14 mouse cellular contexts compared by ENCODE assay signal in the genomic region with DNA sequence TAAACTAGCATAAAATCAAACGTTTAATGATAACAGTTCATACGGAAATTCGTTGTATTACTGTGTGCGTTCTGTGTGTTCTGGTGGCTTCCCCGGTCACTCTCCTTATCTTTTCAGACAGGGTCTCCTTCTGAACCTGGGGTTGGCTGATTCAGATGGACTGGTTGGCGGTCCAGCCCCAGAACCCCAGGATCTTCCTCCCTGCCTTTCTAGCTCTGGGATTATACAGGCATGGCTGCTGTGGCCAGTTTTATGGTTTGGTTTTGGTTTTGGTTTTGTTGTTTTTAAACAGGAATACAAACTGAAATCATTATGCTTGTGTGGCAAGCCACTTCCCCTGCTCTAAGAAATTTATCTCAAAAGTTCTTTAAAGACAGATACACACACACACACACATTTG. TPM values are rescaled to one million over a fixed set of nuclear protein-coding genes. Genes with fewer than 3 reads are reported as not detected.
A peak's percentile ranks its signal among the peaks of the same experiment; 100 is the strongest.
DNase-seq lines count a peak whose midpoint lies in the region; ATAC-seq and TF ChIP-seq lines count a peak whose summit lies in the region.
"Had no signal": no experiment of that assay in that cellular context is flagged by ENCODE, and none has a peak within 500 bp of the region (broad histone marks: within the 10 kb centered on the region; RNA-seq: fewer than 3 reads in every experiment).

No protein-coding gene starts in this region.

- H3K9me3 ChIP-seq in heart, embryonic 14.5 days (ENCODE audit: control insufficient read depth, low read length) = no peaks in the 10 kb centered on the region
- no peaks in the 10 kb centered on the region for H3K9me3 ChIP-seq in G1E (replicated peaks)
- H3K9me3 ChIP-seq in intestine, embryonic 14.5 days (ENCODE audit: control insufficient read depth, low read length) = no peaks in the 10 kb centered on the region
- no peaks in the 10 kb centered on the region for H3K9me3 ChIP-seq in kidney, embryonic 15.5 days (replicated peaks)
- H3K9me3 ChIP-seq: forebrain, embryonic 13.5 days had no signal

- TF ChIP-seq CTCF in G1E (IDR thresholded peaks at IDR 0.05; ENCODE audit: low read depth, low read length) = no peak

- H3K27ac ChIP-seq in heart, embryonic 14.5 days (replicated peaks in 1 of 2; ENCODE audit: control insufficient read depth in 1 of 2, insufficient read depth in 1 of 2, low read depth in 2 of 2, low read length in 2 of 2) = no peak overlapping the region; a peak in 1 of 4 replicates
- 0 out of 2 replicates have a peak overlapping the region, but pooled peaks have one; percentile 24 for H3K27ac ChIP-seq in intestine, embryonic 14.5 days (ENCODE audit: low read depth)
- no peak overlapping the region for H3K27ac ChIP-seq in kidney, embryonic 15.5 days
- H3K27ac ChIP-seq: forebrain, embryonic 13.5 days; layer of hippocampus, adult 2 months had no signal

- H3K27me3 ChIP-seq in heart, embryonic 14.5 days (ENCODE audit: control insufficient read depth, insufficient read depth, low read length) = no peaks in the 10 kb centered on the region
- H3K27me3 ChIP-seq in G1E (ENCODE audit: insufficient read depth, low read length) (peaks cover 6% of the 10 kb centered on the region), myocyte (ENCODE audit: control insufficient read depth, insufficient read depth, insufficient read length) (no peaks in the 10 kb centered on the region)
- no peaks in the 10 kb centered on the region; the same call in 1 of the 2 replicates for H3K27me3 ChIP-seq in intestine, embryonic 14.5 days (replicated peaks; ENCODE audit: control insufficient read depth, insufficient read depth, low read length)
- H3K27me3 ChIP-seq in kidney, embryonic 15.5 days = peaks cover 13% of the 10 kb centered on the region
- H3K27me3 ChIP-seq: forebrain, embryonic 13.5 days had no signal

- no peak for ATAC-seq in heart, embryonic 14.5 days (ENCODE audit: insufficient number of reproducible peaks, insufficient read depth, low FRiP score, low read depth)
- peak; percentile 37 for ATAC-seq in G1E (ENCODE audit: extremely low read depth, insufficient number of reproducible peaks, low FRiP score, poor library complexity, severe bottlenecking)
- ATAC-seq in intestine, embryonic 14.5 days (replicated peaks; ENCODE audit: low FRiP score, low TSS enrichment, low read depth) = no peak
- no peak for ATAC-seq in kidney, embryonic 15.5 days (replicated peaks; ENCODE audit: low FRiP score)
- ATAC-seq: forebrain, embryonic 13.5 days had no signal

- peaks cover 17 to 42% of the 10 kb centered on the region in 2 experiments for H3K4me1 ChIP-seq in heart, embryonic 14.5 days (ENCODE audit: control insufficient read depth in 2 of 2, insufficient read depth in 2 of 2, low read length in 2 of 2)
- peaks cover 88% of the 10 kb centered on the region for H3K4me1 ChIP-seq in G1E (ENCODE audit: insufficient read depth, low read depth, low read length)
- H3K4me1 ChIP-seq in intestine, embryonic 14.5 days (replicated peaks; ENCODE audit: control insufficient read depth, insufficient read depth, low read length) = peaks cover 24% of the 10 kb centered on the region
- H3K4me1 ChIP-seq in kidney, embryonic 15.5 days = peaks cover 42% of the 10 kb centered on the region

- peaks cover 66% of the 10 kb centered on the region for H3K79me2 ChIP-seq in myocyte (ENCODE audit: control insufficient read depth, insufficient read depth)

- 70% methylated on average over 6 of the region's 6 CpGs for WGBS in heart, embryonic 14.5 days
- whole genome bisulfite sequencing in intestine, embryonic 14.5 days = 80% methylated on average over 6 of the region's 6 CpGs
- 86% methylated on average over 6 of the region's 6 CpGs for WGBS in kidney, embryonic 15.5 days

- TF ChIP-seq POLR2A in myocyte (IDR thresholded peaks at IDR 0.05; ENCODE audit: insufficient read length, low read depth) = no peak

- peak overlapping the region; percentile 95 for H3K4me2 ChIP-seq in heart, embryonic 14.5 days (ENCODE audit: low read length)
- H3K4me2 ChIP-seq in intestine, embryonic 14.5 days (ENCODE audit: low read length) = peak overlapping the region; percentile 84
- peak overlapping the region; percentile 78 for H3K4me2 ChIP-seq in myocyte (ENCODE audit: low read depth)
- no peak overlapping the region for H3K4me2 ChIP-seq in kidney, embryonic 15.5 days

- no peaks in the 10 kb centered on the region for H3K36me3 ChIP-seq in heart, embryonic 14.5 days (ENCODE audit: control insufficient read depth, insufficient read depth, low read length)
- H3K36me3 ChIP-seq in G1E (replicated peaks) (peaks cover 29% of the 10 kb centered on the region), myocyte (ENCODE audit: control insufficient read depth, insufficient read depth) (no peaks in the 10 kb centered on the region)
- no peaks in the 10 kb centered on the region for H3K36me3 ChIP-seq in intestine, embryonic 14.5 days (ENCODE audit: control insufficient read depth, insufficient read depth, low read length)
- H3K36me3 ChIP-seq in kidney, embryonic 15.5 days = no peaks in the 10 kb centered on the region

- H3K9ac ChIP-seq in heart, embryonic 14.5 days (ENCODE audit: low read length) = no peak overlapping the region
- no peak overlapping the region for H3K9ac ChIP-seq in intestine, embryonic 14.5 days (ENCODE audit: low read length)
- H3K9ac ChIP-seq in kidney, embryonic 15.5 days = no peak overlapping the region
- H3K9ac ChIP-seq: forebrain, embryonic 13.5 days had no signal

- no peak overlapping the region for H3ac ChIP-seq in myocyte (ENCODE audit: control insufficient read depth, insufficient read length)

- DNase-seq in heart, postnatal 25 days (ENCODE audit: low spot score) = no peak
- DNase-seq in G1E (ENCODE audit: low spot score) = peak; percentile 49
- no peak for DNase-seq in intestine, embryonic 14.5 days (ENCODE audit: low spot score)
- no peak for DNase-seq in retina, postnatal 1 day
- no peak for DNase-seq in kidney, postnatal 4 days
- DNase-seq: adrenal gland, adult 8-10 months; heart, postnatal 14 days; left cerebral cortex, postnatal 4 days; midbrain, embryonic 14.5 days had no signal

- no peak overlapping the region for H3K4me3 ChIP-seq in heart, embryonic 14.5 days (ENCODE audit: control insufficient read depth in 1 of 2, insufficient read depth in 1 of 2, low read depth in 1 of 2, low read length in 2 of 2)
- H3K4me3 ChIP-seq in G1E (ENCODE audit: low read depth, low read length) = peak overlapping the region; percentile 95; the same call in 1 of the 2 replicates
- H3K4me3 ChIP-seq in intestine, embryonic 14.5 days (ENCODE audit: low read depth, low read length) = no peak overlapping the region
- H3K4me3 ChIP-seq in myocyte = peak overlapping the region; percentile 96
- no peak overlapping the region for H3K4me3 ChIP-seq in kidney, embryonic 15.5 days (replicated peaks)
- H3K4me3 ChIP-seq: forebrain, embryonic 13.5 days; layer of hippocampus, adult 2 months had no signal

- intact Hi-C loops in heart, postnatal 25 days (cut with DNase I) = no loop called here

TF ChIP-seq in myocyte, 11 proteins besides CTCF, POLR2A, EP300 and RAD21:
- TF ChIP-seq MAX (IDR thresholded peaks at IDR 0.05; ENCODE audit: low read depth) = no peak
- no peak for TF ChIP-seq SRF (IDR thresholded peaks at IDR 0.05; ENCODE audit: control insufficient read depth, insufficient read length, low read depth)
- TF ChIP-seq USF1 (IDR thresholded peaks at IDR 0.05; ENCODE audit: low read depth) = no peak
- TF ChIP-seq MYOG (IDR thresholded peaks at IDR 0.05; ENCODE audit: control insufficient read depth in 1 of 3, insufficient read depth in 1 of 3, insufficient read length in 2 of 3, low read depth in 2 of 3) = no peak
- no peak for TF ChIP-seq E2F4 (IDR thresholded peaks at IDR 0.05; ENCODE audit: insufficient read depth)
- no peak for TF ChIP-seq REST (IDR thresholded peaks at IDR 0.05; ENCODE audit: insufficient read depth, insufficient read length)
- TF ChIP-seq TCF12 (IDR thresholded peaks at IDR 0.05; ENCODE audit: insufficient read depth, poor library complexity, severe bottlenecking) = no peak
- TF ChIP-seq CEBPB (IDR thresholded peaks at IDR 0.05; ENCODE audit: insufficient read depth, poor library complexity, severe bottlenecking) = no peak
- no peak for TF ChIP-seq POLR2AphosphoS2 (IDR thresholded peaks at IDR 0.05; ENCODE audit: insufficient read length, low read depth)
- no peak for TF ChIP-seq MYOD1 (IDR thresholded peaks at IDR 0.05; ENCODE audit: control insufficient read depth in 1 of 3, insufficient read length in 2 of 3, low read depth in 2 of 3)

RNA-seq across cellular contexts. Expression of gene Glipr2, which starts 3.0 kb away (rescaled TPM):
- 53.1 and 55.4 TPM in 2 replicates for polyA plus RNA-seq in heart, embryonic 14.5 days (2014; fragmentation: Nextera tagmentation; extraction: Ambion mirVana)
- total RNA-seq in heart, postnatal 25 days (2021) = 1 to 10 TPM; 3.6 to 4.3 TPM
- 48.9 and 58.3 TPM in 2 replicates for total RNA-seq in G1E (2014; fragmentation: Nextera tagmentation)
- total RNA-seq in G1E (2017) = 73.9 and 77.9 TPM in 2 replicates
- polyA plus RNA-seq in G1E (2012) = 47.0 and 50.6 TPM in 2 replicates
- polyA plus RNA-seq in intestine, embryonic 14.5 days (2014; fragmentation: Nextera tagmentation; extraction: Ambion mirVana) = 102 and 126 TPM in 2 replicates
- 113 TPM for polyA plus RNA-seq in myocyte (2012; fragmentation: generic; extraction: Trizol)
- polyA plus RNA-seq in kidney, embryonic 15.5 days (2015; fragmentation: Nextera tagmentation; extraction: Ambion mirVana) = 71.7 and 73.9 TPM in 2 replicates

RNA-seq across cellular contexts. Expression of gene Ccin, which starts 23.1 kb away (rescaled TPM):
- not detected in 2 replicates for polyA plus RNA-seq in heart, embryonic 14.5 days (2014; fragmentation: Nextera tagmentation; extraction: Ambion mirVana)
- not detected for total RNA-seq in heart, postnatal 25 days (2021)
- total RNA-seq in G1E (2014; fragmentation: Nextera tagmentation) (not detected in 2 replicates), G1E (2017) (not detected in 2 replicates)
- polyA plus RNA-seq in G1E (2012) (not detected in 2 replicates), myocyte (2012; fragmentation: generic; extraction: Trizol) (0.22 TPM)
- 0.15 TPM in 1 of 2 replicates, not detected in the other for polyA plus RNA-seq in intestine, embryonic 14.5 days (2014; fragmentation: Nextera tagmentation; extraction: Ambion mirVana)
- polyA plus RNA-seq in kidney, embryonic 15.5 days (2015; fragmentation: Nextera tagmentation; extraction: Ambion mirVana) = not detected in 2 replicates
- total RNA-seq: adrenal gland, adult 8-10 months; heart, postnatal 14 days; layer of hippocampus, adult 2 months had no signal
- polyA plus RNA-seq: forebrain, embryonic 13.5 days; midbrain, embryonic 14.5 days had no signal

RNA-seq across cellular contexts. Expression of gene Clta, which starts 44.0 kb away (rescaled TPM):
- polyA plus RNA-seq in heart, embryonic 14.5 days (2014; fragmentation: Nextera tagmentation; extraction: Ambion mirVana) = 144 and 154 TPM in 2 replicates
- 10 to 100 TPM; 77.8 to 84.2 TPM for total RNA-seq in heart, postnatal 25 days (2021)
- total RNA-seq in G1E (2014; fragmentation: Nextera tagmentation) (108 and 132 TPM in 2 replicates), G1E (2017) (483 and 581 TPM in 2 replicates)
- polyA plus RNA-seq in G1E (2012) (437 and 460 TPM in 2 replicates), myocyte (2012; fragmentation: generic; extraction: Trizol) (273 TPM)
- 233 and 240 TPM in 2 replicates for polyA plus RNA-seq in intestine, embryonic 14.5 days (2014; fragmentation: Nextera tagmentation; extraction: Ambion mirVana)
- polyA plus RNA-seq in kidney, embryonic 15.5 days (2015; fragmentation: Nextera tagmentation; extraction: Ambion mirVana) = 231 and 236 TPM in 2 replicates

Comparison
In these comparisons a context has a peak if more than half of its experiments do, and no peak if none do; other contexts are left out.
1. H3K4me3 ChIP-seq: peak in G1E (single experiment) and myocyte (single experiment); none in heart, embryonic 14.5 days (0 of 2), intestine, embryonic 14.5 days (single experiment) and kidney, embryonic 15.5 days (single experiment).